Mouse (Mus musculus): Measurements from ENCODE around the gene Ssbp2. TPM values are rescaled to one million over a fixed set of nuclear protein-coding genes. Genes with fewer than 3 reads are reported as not detected.
A peak's percentile ranks its signal among the peaks of the same experiment; 100 is the strongest.

Ssbp2 gene
- total RNA-seq (2021): 10 to 100 TPM; 56.3 to 62.0 TPM

GRCm38 (mm10) chr13:91459896-91460620 is at the start of gene Ssbp2:
TSS of gene Ssbp2 (plus strand) at chr13:91460283.
- no peak for DNase-seq

GRCm38 (mm10) chr13:91413752-91414503 is 46.2 kb upstream of the Ssbp2 start:
- no peak for DNase-seq

GRCm38 (mm10) chr13:91415896-91416295 is 44.2 kb upstream of the Ssbp2 start:
- DNase-seq: no peak

GRCm38 (mm10) chr13:91416698-91417097 is 43.4 kb upstream of the Ssbp2 start:
- DNase-seq: no peak

- peak; percentile 69 for DNase-seq
Observed at GRCm38 (mm10) chr13:91421387-91421949, 38.6 kb upstream of the Ssbp2 start.

GRCm38 (mm10) chr13:91430867-91431266 is 29.2 kb upstream of the Ssbp2 start:
- no peak for DNase-seq

GRCm38 (mm10) chr13:91431392-91432355 is 28.4 kb upstream of the Ssbp2 start:
- DNase-seq: no peak

GRCm38 (mm10) chr13:91433021-91433420 is 27.1 kb upstream of the Ssbp2 start:
- DNase-seq: no peak

- DNase-seq: no peak
Observed at GRCm38 (mm10) chr13:91437931-91438330, 22.2 kb upstream of the Ssbp2 start.

GRCm38 (mm10) chr13:91441476-91441875 is 18.6 kb upstream of the Ssbp2 start:
- no peak for DNase-seq

- no peak for DNase-seq
Observed at GRCm38 (mm10) chr13:91446728-91447127, 13.4 kb upstream of the Ssbp2 start.

- DNase-seq: peak; percentile 24
Observed at GRCm38 (mm10) chr13:91448936-91449335, 11.1 kb upstream of the Ssbp2 start.

- no peak for DNase-seq
Observed at GRCm38 (mm10) chr13:91451405-91452166, 8.5 kb upstream of the Ssbp2 start.

- DNase-seq: no peak
Observed at GRCm38 (mm10) chr13:91452269-91452668, 7.8 kb upstream of the Ssbp2 start.

- DNase-seq: no peak
Observed at GRCm38 (mm10) chr13:91453236-91453635, 6.8 kb upstream of the Ssbp2 start.

- DNase-seq: no peak
Observed at GRCm38 (mm10) chr13:91456041-91456440, 4.0 kb upstream of the Ssbp2 start.

- DNase-seq: no peak
Observed at GRCm38 (mm10) chr13:91456735-91457134, 3.3 kb upstream of the Ssbp2 start.

GRCm38 (mm10) chr13:91457974-91458373 is 2.1 kb upstream of the Ssbp2 start:
- DNase-seq: no peak

- no peak for DNase-seq
Observed at GRCm38 (mm10) chr13:91459489-91459888, 594 bp upstream of the Ssbp2 start.

GRCm38 (mm10) chr13:91460621-91461284 is 670 bp downstream of the Ssbp2 start:
- peak; percentile 100 for DNase-seq

GRCm38 (mm10) chr13:91461299-91461698 is 1.2 kb downstream of the Ssbp2 start:
- DNase-seq: no peak

Data from heart, postnatal 4 days (tissue).